Mouse (Mus musculus): ENCODE results near the gene Gif.

DNA sequence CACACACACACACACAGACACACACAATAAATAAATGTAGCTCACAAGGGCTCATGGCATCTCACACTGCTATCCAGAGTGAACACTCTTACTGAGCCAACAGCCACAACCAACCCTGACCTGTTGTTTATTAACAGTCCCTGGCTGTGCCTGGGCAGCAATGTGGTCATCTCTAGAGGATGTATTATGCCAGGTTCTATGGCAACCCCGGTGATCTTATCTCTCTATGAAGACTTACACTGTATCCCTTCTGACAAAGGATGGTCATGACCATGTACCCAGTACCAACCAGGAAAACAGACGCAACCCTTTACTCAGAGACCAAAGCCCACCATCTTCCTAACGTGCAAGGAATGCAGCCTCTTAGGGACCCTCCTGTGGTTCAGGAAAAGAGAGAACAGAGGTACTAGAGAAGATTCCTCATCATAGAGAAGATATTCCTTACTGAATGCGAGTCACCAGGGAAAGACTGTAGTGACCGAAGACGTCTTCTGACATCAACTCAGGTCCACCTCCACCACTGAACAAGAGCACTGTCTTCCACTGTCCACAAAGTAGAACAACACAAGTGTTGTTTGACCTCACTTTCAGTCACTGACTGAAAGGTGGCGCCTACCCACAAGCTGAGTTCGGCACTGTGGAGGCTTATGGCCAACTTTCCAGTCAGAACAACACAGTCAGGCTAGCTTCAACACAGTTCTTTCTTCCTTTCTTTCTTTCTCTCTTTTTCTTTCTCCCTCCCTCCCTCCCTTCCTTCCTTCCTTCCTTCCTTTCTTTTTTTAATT is 53.4 kb downstream of the Gif start:
- TF ChIP-seq POLR2A (IDR thresholded peaks at IDR 0.05; ENCODE audit: insufficient read depth, low read depth, low read length) (no peak), CTCF (IDR thresholded peaks at IDR 0.05) (peak; percentile 42)
